Mouse (Mus musculus): ENCODE data around the gene Hid1.

DNA sequence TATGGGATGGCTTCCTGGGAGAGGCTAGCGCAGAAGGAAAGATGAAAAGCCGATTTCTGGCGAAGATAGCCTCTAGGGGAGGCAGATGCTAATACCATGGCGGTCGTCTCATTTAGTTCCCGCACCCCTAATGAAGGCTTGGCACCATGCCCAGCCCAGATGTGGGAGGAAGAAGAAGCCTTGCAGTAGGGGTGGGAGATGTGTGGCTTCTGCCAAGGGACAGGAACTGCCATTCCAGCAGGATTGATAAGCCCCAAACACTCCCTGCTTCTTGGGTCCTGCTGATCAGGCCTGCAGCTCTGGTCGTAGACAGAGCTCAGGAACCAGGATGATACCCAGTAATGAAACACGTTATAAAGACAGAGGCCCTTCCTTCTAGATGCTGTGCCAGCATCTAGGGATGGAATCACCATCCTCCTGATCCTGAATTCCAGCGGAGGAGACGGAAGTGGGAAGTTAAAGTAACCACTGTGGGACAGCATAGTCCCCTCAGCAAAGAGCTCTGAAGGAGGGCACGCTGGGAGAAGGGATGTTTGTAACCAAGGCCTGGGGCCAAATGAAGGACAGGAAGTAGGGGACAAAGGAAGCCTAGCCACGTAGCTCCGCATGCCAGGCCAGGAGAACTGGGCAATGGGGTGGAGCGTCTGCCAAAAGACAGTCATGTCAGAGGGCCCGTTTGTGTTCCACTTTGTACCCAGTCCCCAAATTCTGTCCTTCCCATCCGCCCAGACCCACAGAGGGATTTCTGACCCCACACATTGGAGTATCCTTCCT lies 16.3 kb upstream of the Hid1 start:
- no peak for TF ChIP-seq POLR2A (IDR thresholded peaks at IDR 0.05; ENCODE audit: extremely low read depth, insufficient read depth, low read length)
- no peak for TF ChIP-seq CTCF (IDR thresholded peaks at IDR 0.05; ENCODE audit: extremely low read depth, insufficient read depth, low read length)

All from cortical plate, adult 2 months (tissue).